Mouse (Mus musculus) urinary bladder, postnatal 36 days (tissue): ENCODE data around the gene Fam71e1.
A peak's percentile ranks its signal among the peaks of the same experiment; 100 is the strongest.

Experiments
- DNase-seq, 2 experiments: peaks; one replicate each; pipeline ENCODE4 v3.0.0; 2022; ENCODE audit warnings: low spot score in 2 of 2, mixed read lengths in 1 of 2

The Fam71e1 gene

GRCm38 (mm10) chr7:44497361-44498055, 1.1 kb downstream of the Fam71e1 start:
- DNase-seq, result no peak

GRCm38 (mm10) chr7:44498922-44499321, 2.5 kb downstream of the Fam71e1 start:
- no peak for DNase-seq

- DNase-seq, result no peak
Measured at GRCm38 (mm10) chr7:44500046-44500445, 3.7 kb downstream of the Fam71e1 start.

- peak; percentile 44 to 46 for DNase-seq
Measured at GRCm38 (mm10) chr7:44501563-44502115, 5.3 kb downstream of the Fam71e1 start.

GRCm38 (mm10) chr7:44507491-44507890, 11.1 kb downstream of the Fam71e1 start:
- no peak for DNase-seq

- DNase-seq, result no peak
Measured at GRCm38 (mm10) chr7:44519240-44519913, 23.0 kb downstream of the Fam71e1 start.

GRCm38 (mm10) chr7:44520990-44521389, 24.6 kb downstream of the Fam71e1 start:
- no peak for DNase-seq

- peak; percentile 31 to 39 for DNase-seq
Measured at GRCm38 (mm10) chr7:44521710-44522109, 25.3 kb downstream of the Fam71e1 start.

- no peak for DNase-seq
Measured at GRCm38 (mm10) chr7:44523056-44523455, 26.7 kb downstream of the Fam71e1 start.

GRCm38 (mm10) chr7:44524502-44524901, 28.1 kb downstream of the Fam71e1 start, which contains the start of gene Mybpc2:
Gene Mybpc2, minus strand, starts transcription at chr7:44524656.
- DNase-seq, result no peak

- peak; percentile 37 to 81 for DNase-seq
Measured at GRCm38 (mm10) chr7:44525126-44525832, 28.9 kb downstream of the Fam71e1 start.

GRCm38 (mm10) chr7:44526414-44527154, 30.2 kb downstream of the Fam71e1 start:
- DNase-seq, result no peak

- DNase-seq, result peak; percentile 34 to 73
Measured at GRCm38 (mm10) chr7:44527483-44528398, 31.4 kb downstream of the Fam71e1 start.

- DNase-seq, result no peak
Measured at GRCm38 (mm10) chr7:44529518-44529917, 33.1 kb downstream of the Fam71e1 start.

GRCm38 (mm10) chr7:44530507-44530906, 34.1 kb downstream of the Fam71e1 start:
- no peak for DNase-seq

- DNase-seq, result no peak
Measured at GRCm38 (mm10) chr7:44531207-44531606, 34.8 kb downstream of the Fam71e1 start.

GRCm38 (mm10) chr7:44531946-44532732, 35.8 kb downstream of the Fam71e1 start, which contains the start of gene Spib:
Gene Spib, minus strand, starts transcription at chr7:44532071.
- DNase-seq, result no peak

GRCm38 (mm10) chr7:44532918-44533745, 36.8 kb downstream of the Fam71e1 start:
- no peak for DNase-seq

GRCm38 (mm10) chr7:44533746-44534045, 37.3 kb downstream of the Fam71e1 start:
- DNase-seq, result no peak
